Mouse (Mus musculus) C2C12 (cell line): Measurements from ENCODE around the gene Ttc9c. TPM values are rescaled to one million over a fixed set of nuclear protein-coding genes. Genes with fewer than 3 reads are reported as not detected.

Experiments used
- H3K27me3 ChIP-seq: one replicate; pipeline ENCODE4 v1.6.1; 2011; ENCODE audit not compliant: control insufficient read depth, insufficient read depth, insufficient read length
- H3K36me3 ChIP-seq: one replicate; pipeline ENCODE4 v1.6.1; 2011; ENCODE audit not compliant: control insufficient read depth, insufficient read depth
- H3K4me3 ChIP-seq: one replicate; pipeline ENCODE4 v1.5.1; 2011; ENCODE audit warnings: mild to moderate bottlenecking, control low read depth; ENCODE audit not compliant: poor library complexity, insufficient read depth, severe bottlenecking
- H3K79me2 ChIP-seq: one replicate; pipeline ENCODE4 v1.6.1; 2011; ENCODE audit not compliant: control insufficient read depth, insufficient read depth
- H3K79me3 ChIP-seq: one replicate; pipeline ENCODE4 v1.6.1; 2011; ENCODE audit warnings: low read depth, control low read depth
- H3ac ChIP-seq: one replicate; pipeline ENCODE3; 2011; ENCODE audit warnings: low read depth; ENCODE audit not compliant: control insufficient read depth, insufficient read length
- CEBPB ChIP-seq: IDR thresholded peaks from one replicate; pipeline ENCODE4 v1.6.1; 2011; ENCODE audit warnings: low read depth, mild to moderate bottlenecking, control low read depth, moderate library complexity
- CTCF ChIP-seq: IDR thresholded peaks from one replicate; pipeline ENCODE4 v1.5.1; 2011; ENCODE audit not compliant: control insufficient read depth, insufficient read depth, insufficient read length
- FOSL1 ChIP-seq: IDR thresholded peaks from one replicate; pipeline ENCODE4 v1.8.0; 2011; ENCODE audit warnings: mild to moderate bottlenecking, low read length; ENCODE audit not compliant: poor library complexity, insufficient read depth, severe bottlenecking
- MAX ChIP-seq: IDR thresholded peaks from one replicate; pipeline ENCODE4 v1.6.1; 2011; ENCODE audit warnings: mild to moderate bottlenecking, control low read depth
- MYOD1 ChIP-seq: IDR thresholded peaks from one replicate; pipeline ENCODE4 v1.6.1; 2011; ENCODE audit warnings: low read depth; ENCODE audit not compliant: control insufficient read depth, insufficient read length
- MYOG ChIP-seq: IDR thresholded peaks from one replicate; pipeline ENCODE4 v1.6.1; 2011; ENCODE audit not compliant: control insufficient read depth, insufficient read length; ENCODE audit errors: extremely low read depth
- USF1 ChIP-seq: IDR thresholded peaks from one replicate; pipeline ENCODE4 v1.6.1; 2011; ENCODE audit warnings: low read depth, mild to moderate bottlenecking, control low read depth, moderate library complexity
- polyA plus RNA-seq: library from polyadenylated mRNA; unstranded; fragments of >200 nt; fragmentation: generic; extraction: Trizol; gene quantifications from one replicate; pipeline ENCODE4 v1.2.1, GENCODE M21; 2012; ENCODE audit warnings: missing spikeins

The Ttc9c gene
- polyA plus RNA-seq, 1 experiment, result 17.7 TPM

DNA sequence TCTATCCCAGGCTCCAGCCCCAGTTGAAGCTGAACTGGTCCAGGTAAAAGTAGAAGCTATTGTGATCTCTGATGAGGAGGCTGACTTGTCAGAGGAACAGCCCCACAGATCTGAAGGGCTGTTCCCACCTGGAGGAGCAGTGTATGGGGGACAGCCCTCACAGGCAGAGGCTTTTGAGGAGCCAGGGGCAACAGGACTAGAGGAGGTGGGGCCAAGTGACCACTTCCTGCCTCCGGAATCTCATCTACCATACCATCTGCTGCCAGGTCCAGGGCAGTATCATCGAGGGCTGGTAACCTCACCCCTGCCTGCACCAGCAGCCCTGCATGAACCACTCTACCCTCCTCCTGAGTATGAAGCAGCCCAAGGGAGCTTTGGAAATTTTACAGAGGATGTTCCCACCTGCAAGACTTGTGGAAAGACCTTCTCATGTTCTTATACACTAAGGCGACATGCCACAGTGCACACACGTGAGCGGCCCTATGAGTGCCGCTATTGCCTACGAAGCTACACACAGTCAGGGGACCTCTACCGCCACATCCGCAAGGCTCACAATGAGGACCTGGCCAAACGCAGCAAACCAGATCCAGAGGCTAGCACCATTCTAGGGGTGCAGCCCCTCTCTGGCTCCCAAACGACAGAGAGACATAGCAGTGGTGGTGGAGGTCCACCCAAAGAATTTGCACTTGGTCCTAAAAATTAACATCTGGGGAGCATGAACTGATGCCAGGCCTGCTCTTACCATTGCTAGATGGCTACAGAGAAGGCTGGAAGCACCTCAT lies 15.1 kb downstream of the Ttc9c start:
- Histone ChIP-seq H3K36me3 (peaks cover 40% of the 10 kb centered on the region), H3K79me2 (no peaks in the 10 kb centered on the region), H3ac (no peak overlapping the region), H3K27me3 (no peaks in the 10 kb centered on the region), H3K79me3 (peaks cover 5% of the 10 kb centered on the region), H3K4me3 (no peak overlapping the region)
- no peak for TF ChIP-seq MYOG
- TF ChIP-seq FOSL1, result no peak
- TF ChIP-seq USF1, result no peak
- TF ChIP-seq MYOD1, result no peak
- TF ChIP-seq CEBPB, result no peak
- no peak for TF ChIP-seq CTCF
- no peak for TF ChIP-seq MAX

- TF ChIP-seq MYOD1, result no peak
- TF ChIP-seq MYOG, result no peak
- TF ChIP-seq CTCF, result no peak
- no peak for TF ChIP-seq FOSL1
- peak; percentile 17 for TF ChIP-seq MAX
- TF ChIP-seq CEBPB, result no peak
- no peak for TF ChIP-seq USF1
- H3ac ChIP-seq, result peak overlapping the region; percentile 33
- H3K4me3 ChIP-seq, result peak overlapping the region; percentile 51
- H3K79me2 ChIP-seq, result peaks cover under 1% of the 10 kb centered on the region
- H3K36me3 ChIP-seq, result peaks cover 32% of the 10 kb centered on the region
- peaks cover 5% of the 10 kb centered on the region for H3K79me3 ChIP-seq
- H3K27me3 ChIP-seq, result no peaks in the 10 kb centered on the region
Observed at GRCm38 (mm10) chr19:8803204-8803780, 15.8 kb downstream of the Ttc9c start.

GRCm38 (mm10) chr19:8802130-8802821 lies 16.9 kb downstream of the Ttc9c start, which contains the start of gene Zbtb3:
Gene Zbtb3, plus strand, starts transcription at chr19:8802555.
- H3K79me2 ChIP-seq, result peaks cover 10% of the 10 kb centered on the region
- H3K79me3 ChIP-seq, result peaks cover 12% of the 10 kb centered on the region
- peak within 1 kb of the TSS; percentile 87 for H3ac ChIP-seq
- peak within 1 kb of the TSS; percentile 51 for H3K4me3 ChIP-seq
- peaks cover 27% of the 10 kb centered on the region for H3K36me3 ChIP-seq
- no peaks in the 10 kb centered on the region for H3K27me3 ChIP-seq
- TF ChIP-seq MYOD1 (no peak), MAX (peak; percentile 27)

DNA sequence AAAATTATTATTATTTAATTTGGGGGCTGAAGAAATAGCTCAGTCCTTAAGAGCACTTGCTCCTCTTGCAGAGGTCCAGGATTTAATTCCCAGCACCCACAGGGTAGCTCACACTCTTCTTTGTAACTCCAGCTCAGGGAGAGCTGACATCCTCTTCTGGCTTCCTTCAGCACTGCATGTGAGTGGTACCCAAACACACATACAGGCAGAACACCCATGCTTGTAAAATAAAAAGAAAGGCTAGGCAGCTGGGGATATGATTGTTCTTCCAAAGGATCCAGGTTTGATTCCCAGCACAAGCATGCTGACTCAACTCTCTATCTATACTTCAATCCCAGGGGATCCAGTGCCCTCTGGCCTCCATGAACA lies 20.2 kb downstream of the Ttc9c start:
- H3K79me2 ChIP-seq, result peaks cover 26% of the 10 kb centered on the region
- H3K36me3 ChIP-seq, result peaks cover 27% of the 10 kb centered on the region
- peak overlapping the region; percentile 79 for H3K4me3 ChIP-seq
- TF ChIP-seq CEBPB, result no peak
- no peak for TF ChIP-seq MAX
- TF ChIP-seq MYOD1, result no peak
- TF ChIP-seq MYOG, result no peak
- TF ChIP-seq CTCF, result no peak
- TF ChIP-seq FOSL1, result no peak
- TF ChIP-seq USF1, result no peak
- no peak overlapping the region for H3ac ChIP-seq
- peaks cover 16% of the 10 kb centered on the region for H3K79me3 ChIP-seq
- no peaks in the 10 kb centered on the region for H3K27me3 ChIP-seq

GRCm38 (mm10) chr19:8798264-8798946 lies 20.7 kb downstream of the Ttc9c start, which contains the start of gene Polr2g:
Gene Polr2g, minus strand, starts transcription at chr19:8798577.
- TF ChIP-seq FOSL1 (no peak), MAX (peak; percentile 39), USF1 (peak; percentile 54)
- H3K79me2 ChIP-seq, result peaks cover 26% of the 10 kb centered on the region
- H3K27me3 ChIP-seq, result no peaks in the 10 kb centered on the region
- H3K36me3 ChIP-seq, result peaks cover 33% of the 10 kb centered on the region
- peaks cover 16% of the 10 kb centered on the region for H3K79me3 ChIP-seq
- H3K4me3 ChIP-seq, result peak within 1 kb of the TSS; percentile 79
- H3ac ChIP-seq, result peak within 1 kb of the TSS; percentile 72
